Mouse (Mus musculus): ENCODE measurements around the gene Prr19. TPM values are rescaled to one million over a fixed set of nuclear protein-coding genes. Genes with fewer than 3 reads are reported as not detected.
"Not testable (repeated sequence)": the region's sequence is repeated elsewhere in the genome, so short reads cannot be mapped to it uniquely, and the experiment has no call there.

The Prr19 gene
- total RNA-seq, 2 experiments from 2014 or later, result not detected

- DNase-seq, result no peak
Observed at GRCm38 (mm10) chr7:25322058-25322484, 20.9 kb downstream of the Prr19 start.

- no peak for DNase-seq
Observed at GRCm38 (mm10) chr7:25323219-25323618, 22.0 kb downstream of the Prr19 start.

GRCm38 (mm10) chr7:25325431-25325830 lies 24.2 kb downstream of the Prr19 start:
- DNase-seq, result not testable (repeated sequence)

DNA sequence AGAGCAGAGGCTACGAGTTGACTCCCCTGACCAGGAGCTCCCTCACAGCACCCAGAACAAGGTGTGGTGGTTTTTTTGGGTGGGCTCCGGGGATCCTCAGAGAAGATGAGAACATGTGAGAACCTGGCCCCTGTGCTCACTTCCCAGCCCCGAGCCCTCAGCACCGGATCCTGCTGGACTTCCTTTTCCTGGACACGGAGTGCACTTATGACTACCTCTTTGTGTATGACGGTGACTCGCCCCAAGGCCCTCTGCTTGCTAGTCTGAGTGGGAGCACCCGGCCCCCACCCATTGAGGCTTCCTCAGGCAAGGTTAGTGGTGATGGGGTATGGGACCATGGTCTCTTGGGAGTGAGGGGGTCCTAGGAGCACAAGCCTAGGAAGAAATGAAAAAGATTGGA lies 25.0 kb downstream of the Prr19 start:
- no peak for DNase-seq

DNA sequence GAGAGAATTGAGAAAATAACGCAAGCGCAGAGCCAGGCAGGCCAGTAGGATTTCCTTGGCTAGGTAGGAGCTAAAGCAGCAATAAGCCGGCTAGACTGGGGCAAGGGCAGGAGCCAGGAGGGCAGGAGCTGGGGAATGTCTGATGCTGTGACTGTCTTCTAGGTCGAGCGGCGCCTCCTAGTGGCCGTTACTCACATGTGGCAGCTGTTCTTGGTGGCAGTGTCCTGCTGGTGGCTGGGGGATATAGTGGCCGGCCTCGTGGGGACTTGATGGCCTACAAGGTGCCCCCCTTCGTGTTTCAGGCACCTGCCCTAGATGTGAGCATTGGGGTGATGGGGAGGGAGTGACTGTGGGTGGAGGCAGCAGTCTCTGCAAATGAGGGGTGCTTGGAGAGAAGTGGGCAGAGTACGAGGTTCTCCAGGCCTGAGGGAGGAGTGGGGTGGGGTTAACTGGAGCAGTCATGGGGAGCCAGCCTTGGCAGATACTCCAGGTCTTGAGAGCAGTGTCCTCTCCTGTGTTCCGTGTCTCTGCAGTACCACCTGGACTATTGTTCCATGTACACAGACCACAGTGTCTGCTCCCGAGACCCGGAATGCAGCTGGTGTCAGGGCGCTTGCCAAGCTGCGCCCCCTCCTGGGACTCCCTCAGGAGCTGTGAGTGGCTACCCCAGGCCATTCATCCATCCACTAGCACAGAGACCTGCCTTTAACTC lies 32.5 kb downstream of the Prr19 start:
- DNase-seq, result peak; percentile 51 to 52

DNA sequence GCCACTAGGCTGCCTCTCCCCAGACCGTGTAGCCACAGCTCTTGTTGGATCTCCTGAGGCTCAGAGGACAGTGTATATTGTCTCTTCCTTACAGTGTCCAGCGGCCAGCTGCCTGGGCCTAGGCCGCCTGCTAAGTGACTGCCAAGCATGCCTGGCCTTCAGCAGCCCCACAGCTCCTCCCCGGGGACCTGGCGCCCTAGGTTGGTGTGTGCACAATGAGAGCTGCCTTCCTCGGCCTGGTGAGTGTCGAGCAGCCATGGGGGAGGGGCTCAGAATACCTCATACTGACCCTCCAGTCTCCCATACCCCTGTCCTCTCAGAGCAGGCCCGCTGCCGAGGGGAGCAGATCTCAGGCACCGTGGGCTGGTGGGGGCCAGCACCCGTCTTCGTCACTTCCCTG lies 33.3 kb downstream of the Prr19 start:
- no peak for DNase-seq

DNA sequence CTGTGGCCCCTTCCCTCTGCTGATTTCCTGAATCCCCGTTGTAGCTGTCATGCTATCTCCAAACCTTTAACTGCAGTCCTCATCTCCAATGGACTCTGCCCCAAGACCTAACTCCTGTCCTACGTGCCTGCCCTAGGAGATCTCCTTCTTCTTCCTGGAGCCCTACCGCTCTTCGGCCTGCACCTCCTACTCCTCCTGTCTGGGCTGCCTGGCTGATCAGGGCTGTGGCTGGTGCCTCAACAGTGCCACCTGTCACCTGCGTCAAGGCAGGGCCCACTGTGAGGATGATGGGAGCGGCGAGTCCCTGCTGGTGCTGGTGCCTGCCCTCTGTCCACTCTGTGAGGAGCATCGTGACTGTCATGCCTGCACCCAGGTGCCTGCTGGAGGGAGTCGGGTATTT lies 38.1 kb downstream of the Prr19 start:
- no peak for DNase-seq

DNA sequence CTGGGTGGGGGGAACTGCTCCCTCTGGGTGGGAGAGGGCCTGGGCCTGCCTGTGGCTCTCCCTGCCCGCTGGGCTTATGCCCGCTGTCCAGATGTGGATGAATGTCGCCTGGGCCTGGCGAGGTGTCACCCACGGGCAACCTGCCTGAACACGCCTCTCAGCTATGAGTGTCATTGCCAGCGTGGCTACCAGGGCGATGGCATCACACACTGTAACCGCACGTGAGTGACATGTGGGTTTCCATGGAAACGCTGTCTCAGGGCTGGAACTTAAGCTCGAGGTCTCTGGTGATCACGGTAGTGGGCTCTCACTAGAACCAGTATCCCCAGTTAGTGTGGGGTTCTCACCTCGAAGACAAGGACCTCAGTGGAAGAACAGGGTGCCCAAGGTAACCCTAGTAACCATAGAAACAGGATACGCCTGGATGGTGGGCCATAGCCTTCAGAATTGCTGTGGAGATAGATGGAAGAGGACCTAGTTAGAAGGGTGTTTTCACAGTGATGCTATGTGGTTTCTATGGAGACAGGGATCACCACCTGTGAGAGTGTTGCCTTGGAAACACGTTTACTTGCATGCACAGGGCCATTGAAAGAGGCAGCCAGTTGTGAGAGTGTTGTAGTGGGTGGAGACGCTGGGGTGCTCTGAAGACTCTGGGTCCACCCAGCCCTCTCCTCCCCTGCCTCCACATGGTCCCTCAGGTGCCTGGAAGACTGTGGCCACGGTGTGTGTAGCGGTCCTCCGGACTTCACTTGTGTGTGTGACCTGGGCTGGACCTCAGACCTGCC lies 40.0 kb downstream of the Prr19 start:
- no peak for DNase-seq

DNA sequence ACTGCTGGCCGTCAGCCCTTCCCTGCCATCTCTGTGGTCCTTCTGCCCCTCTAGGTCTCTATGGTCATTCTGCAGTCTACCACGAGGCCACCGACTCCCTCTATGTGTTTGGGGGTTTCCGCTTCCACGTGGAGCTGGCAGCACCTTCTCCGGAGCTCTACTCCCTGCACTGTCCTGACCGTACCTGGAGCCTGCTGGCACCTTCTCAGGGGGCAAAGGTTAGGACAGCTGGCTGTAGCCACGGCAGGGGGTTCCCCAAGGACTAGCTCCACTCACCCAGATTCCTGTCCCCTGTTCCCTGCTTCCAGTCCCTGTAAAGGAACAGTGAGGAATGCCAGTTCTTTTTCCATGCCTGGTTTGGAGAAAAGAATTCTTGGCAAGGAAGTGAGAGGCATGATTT lies 47.6 kb downstream of the Prr19 start:
- DNase-seq, result no peak

Other genes starting within 250 kb of the Prr19 start
- 100 to 1,000 TPM; 234 to 242 TPM for gene Grik5, start 229.1 kb upstream of the Prr19 start, total RNA-seq (2021)
- 10 to 100 TPM; 28.4 to 30.0 TPM for gene Zfp574, start 228.8 kb upstream of the Prr19 start, total RNA-seq (2021)
- gene Pou2f2, start 121.7 kb upstream of the Prr19 start, total RNA-seq (2021), result 1 to 10 TPM; 9.4 to 9.6 TPM
- gene Dedd2, start 80.8 kb upstream of the Prr19 start, total RNA-seq (2021), result 10 to 100 TPM; 26.1 to 28.0 TPM
- gene Zfp526, start 80.0 kb upstream of the Prr19 start, total RNA-seq (2021), result 10 to 100 TPM; 11.6 to 12.5 TPM
- 100 to 1,000 TPM; 195 to 201 TPM for gene Gsk3a, start 63.6 kb upstream of the Prr19 start, total RNA-seq (2021)
- 10 to 100 TPM; 34.3 to 35.4 TPM for gene Erf, start 50.6 kb upstream of the Prr19 start, total RNA-seq (2021)
- 100 to 1,000 TPM; 173 to 213 TPM for gene Cic, start 33.7 kb upstream of the Prr19 start, total RNA-seq (2021)
- 10 to 100 TPM; 21.2 to 25.9 TPM for gene Pafah1b3, start 3.4 kb upstream of the Prr19 start, total RNA-seq (2021)
- 10 to 100 TPM; 24.5 to 26.0 TPM for gene Tmem145, start 4.7 kb downstream of the Prr19 start, total RNA-seq (2021)
- 10 to 100 TPM; 95.3 to 95.9 TPM for gene Megf8, start 15.8 kb downstream of the Prr19 start, total RNA-seq (2021)
- not detected for gene Cnfn, start 68.3 kb downstream of the Prr19 start, total RNA-seq (2021)
- gene Lipe, start 97.3 kb downstream of the Prr19 start, total RNA-seq (2021), result 10 to 100 TPM in 1 of 2 experiments, 1 to 10 TPM in 1; 7.3 to 10.4 TPM
- not detected for gene Cxcl17, start 111.5 kb downstream of the Prr19 start, total RNA-seq (2021)
- 1 to 10 TPM; 2.8 to 3.0 TPM for gene Ceacam1, start 176.2 kb downstream of the Prr19 start, total RNA-seq (2021)
- under 1 TPM; 0.20 to 0.52 TPM for gene Ceacam2, start 238.4 kb downstream of the Prr19 start, total RNA-seq (2021)